Mouse (Mus musculus) fibroblast of lung, adult 2 months (primary cell): ENCODE results near the gene Rabggta.
A peak's percentile ranks its signal among the peaks of the same experiment; 100 is the strongest.

Source experiments
- DNase-seq: peaks from one replicate; pipeline ENCODE4 v3.0.0-alpha.2; 2011; ENCODE audit warnings: low read depth

Rabggta gene

DNA sequence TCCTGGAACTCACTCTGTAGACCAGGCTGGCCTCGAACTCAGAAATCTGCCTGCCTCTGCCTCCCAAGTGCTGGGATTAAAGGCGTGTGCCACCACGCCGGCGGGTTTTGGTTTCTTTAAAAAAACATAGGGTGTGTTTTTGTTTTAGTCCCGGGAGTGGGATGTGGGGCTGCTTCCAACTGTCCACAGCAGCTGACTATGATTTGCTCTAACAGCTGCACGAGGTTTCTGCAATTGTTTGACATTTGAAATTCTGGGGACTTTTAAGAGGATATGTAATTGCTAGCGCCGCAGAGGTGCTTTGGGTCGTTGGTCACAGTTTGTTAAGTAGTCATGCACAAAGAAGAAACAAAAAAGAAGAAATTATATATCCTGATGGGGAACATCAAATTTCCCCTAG lies 32.6 kb downstream of the Rabggta start:
- DNase-seq, result no peak

DNA sequence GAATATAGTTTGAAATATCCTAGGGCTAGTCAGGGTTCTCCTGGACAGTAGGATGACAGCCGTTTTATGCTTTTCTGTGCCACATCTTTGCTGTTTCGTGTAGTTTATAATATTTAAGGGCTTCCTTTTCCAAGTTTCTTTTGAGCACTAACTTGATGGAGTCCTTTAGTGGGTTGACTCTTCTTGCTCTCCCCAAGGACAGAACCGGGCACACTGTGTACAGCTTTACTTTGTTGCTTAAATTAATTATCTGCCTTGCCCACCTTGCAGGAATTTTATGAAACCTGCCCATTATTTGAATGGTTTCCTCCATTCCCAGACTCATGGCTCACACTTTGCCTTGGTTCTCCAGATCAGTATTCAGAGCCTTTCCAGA lies 40.0 kb downstream of the Rabggta start:
- no peak for DNase-seq

DNA sequence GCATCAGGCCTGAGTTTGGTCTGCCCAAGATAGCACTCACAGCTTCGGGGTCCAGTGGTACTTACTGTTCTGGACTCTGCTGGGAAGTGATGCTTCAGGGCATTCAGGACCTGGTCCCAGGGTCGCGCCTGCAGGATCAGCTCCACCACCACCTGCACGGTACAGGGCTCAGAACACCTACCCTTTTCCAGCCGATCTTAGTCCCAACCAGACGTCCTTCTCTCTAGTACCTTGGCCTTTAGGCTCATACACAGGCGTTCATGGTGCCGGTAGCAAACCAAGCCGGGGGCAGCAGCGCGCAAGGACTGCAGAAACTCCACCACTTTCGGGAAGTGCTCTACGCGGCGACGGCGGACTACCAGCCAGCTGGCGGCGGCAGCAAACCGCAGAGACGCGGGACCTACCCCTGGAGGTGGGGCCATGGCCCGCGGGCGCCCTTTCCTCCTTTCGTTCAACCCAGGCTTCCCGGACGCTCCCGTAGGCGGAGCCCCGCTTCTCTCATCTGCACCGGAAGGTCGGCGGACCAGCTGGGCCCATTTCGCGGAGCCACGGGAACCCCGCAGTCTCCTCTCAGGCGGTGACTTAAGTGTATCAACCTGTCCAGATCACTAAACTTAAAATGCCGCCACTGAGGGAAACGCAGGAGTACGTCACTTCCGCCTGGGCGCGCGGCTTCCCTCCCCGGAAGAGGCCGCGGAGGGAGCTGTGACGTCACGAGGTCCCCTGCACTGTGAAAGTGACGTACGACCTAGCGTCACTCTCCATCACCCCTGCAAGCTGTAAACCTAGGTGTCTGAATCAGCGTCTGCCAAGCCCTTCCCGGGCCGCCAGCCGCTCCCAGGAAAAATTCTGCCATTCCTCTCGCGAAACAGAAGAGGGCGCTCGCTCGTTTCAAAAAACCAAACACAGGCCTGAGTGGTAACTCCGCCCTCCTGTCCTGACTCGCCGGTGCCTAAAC lies 40.6 kb downstream of the Rabggta start, which contains the start of gene Tinf2:
Gene Tinf2, minus strand, starts transcription at position 661 of the 958 bp plus-strand sequence.
- peak; percentile 98 for DNase-seq

DNA sequence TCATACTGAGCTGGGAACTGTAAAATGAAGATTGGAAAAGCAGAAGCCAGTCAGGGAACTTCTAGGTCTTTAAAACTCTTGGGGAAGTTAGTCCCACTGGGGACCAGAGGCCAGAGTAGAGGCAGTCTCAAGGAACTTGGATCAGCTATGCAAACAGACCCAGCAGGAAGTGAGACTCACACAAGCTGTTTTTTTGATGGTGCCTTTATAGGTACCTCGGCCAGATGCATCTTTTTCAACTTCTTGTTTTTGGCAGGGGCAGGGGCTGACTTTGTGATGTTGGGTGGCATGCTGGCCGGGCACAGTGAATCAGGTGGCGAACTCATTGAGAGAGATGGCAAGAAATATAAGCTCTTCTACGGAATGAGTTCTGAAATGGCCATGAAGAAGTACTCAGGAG lies 44.4 kb downstream of the Rabggta start:
- no peak for DNase-seq

DNA sequence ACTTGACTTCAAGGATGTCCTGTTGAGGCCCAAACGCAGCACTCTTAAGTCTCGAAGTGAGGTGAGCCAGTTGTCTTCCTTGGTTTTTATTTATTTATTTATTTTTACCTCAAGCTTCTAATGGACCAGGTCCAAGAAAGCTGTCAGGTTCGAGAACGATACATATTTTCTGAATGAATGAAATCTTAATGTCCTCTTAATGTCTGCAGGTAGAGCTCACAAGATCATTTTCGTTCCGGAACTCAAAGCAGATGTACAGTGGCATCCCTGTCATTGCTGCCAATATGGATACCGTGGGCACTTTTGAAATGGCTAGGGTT lies 49.4 kb downstream of the Rabggta start:
- DNase-seq, result no peak

DNA sequence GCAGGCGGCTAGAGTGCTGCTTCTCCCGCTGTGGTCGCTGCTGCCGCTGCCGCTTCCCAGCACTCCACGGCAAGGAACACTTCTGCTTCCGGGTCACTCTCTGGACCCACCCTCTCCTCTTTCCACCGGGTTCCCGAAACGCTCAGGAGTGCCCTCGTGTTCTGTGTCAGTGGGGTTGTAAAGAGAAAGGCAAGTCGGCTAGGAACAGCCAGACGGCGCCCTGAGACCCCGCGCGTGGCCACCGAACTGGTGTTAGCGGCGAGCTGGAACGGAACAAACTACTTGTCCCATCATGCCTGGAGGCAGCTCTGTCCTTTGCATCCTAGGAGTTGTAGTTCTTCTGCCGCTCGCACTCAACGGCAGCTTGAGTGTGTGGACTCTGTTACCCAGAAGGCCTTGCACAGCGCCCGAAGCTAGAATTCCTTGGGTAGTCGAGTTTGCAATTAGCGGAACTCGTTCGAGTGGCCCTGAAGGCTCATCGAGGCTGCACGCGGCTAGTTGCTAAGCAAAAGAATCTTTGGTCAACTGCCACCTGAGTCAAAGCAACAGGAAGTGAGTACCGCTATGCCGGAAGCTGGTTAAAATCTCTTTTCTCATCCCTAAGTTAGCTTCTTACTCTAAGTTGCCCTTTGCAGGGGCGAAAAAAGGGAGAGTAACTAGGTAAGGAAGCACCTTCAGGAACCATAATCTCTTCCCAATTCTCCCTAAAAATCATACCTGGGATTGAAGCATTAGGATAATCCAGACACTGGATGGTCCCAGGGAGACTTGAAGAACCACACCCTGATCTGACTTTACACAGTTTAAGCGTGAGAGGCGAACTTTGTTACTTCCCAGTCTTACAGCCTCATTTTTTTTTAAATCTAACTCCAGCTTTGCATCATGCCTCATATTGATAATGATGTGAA lies 50.0 kb downstream of the Rabggta start, which contains the start of the genes Gmpr2 and Nedd8:
Gene Gmpr2, plus strand, starts transcription at position 109 of the 908 bp plus-strand sequence.
Gene Nedd8, minus strand, starts transcription at position 292 of the 908 bp plus-strand sequence.
- peak; percentile 97 for DNase-seq

DNA sequence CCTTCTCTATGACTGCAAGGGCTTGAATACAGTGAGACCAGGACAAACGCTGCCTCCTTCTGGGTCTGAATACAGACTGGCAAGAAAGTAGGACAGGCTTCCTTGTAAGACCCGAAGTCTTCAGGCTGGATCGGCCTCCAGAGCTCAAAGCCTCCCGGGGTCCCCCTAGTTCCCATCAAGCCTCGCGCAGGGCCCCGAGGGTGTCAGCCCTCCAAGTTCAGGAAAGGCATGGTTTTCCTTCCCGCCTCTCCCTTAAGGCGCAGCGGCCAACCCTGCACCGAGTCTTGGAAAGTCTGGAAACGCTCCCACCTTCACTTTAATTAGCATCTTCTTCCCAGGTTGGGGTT lies 50.6 kb downstream of the Rabggta start:
- no peak for DNase-seq
